Mouse (Mus musculus) frontal cortex, adult (tissue): Measurements from ENCODE around the gene Slc5a11.

Experiments used
- ATAC-seq: cut with Nextera tagmentation; 2 replicates; pipeline ENCODE4 v1.9.2; 2017; ENCODE audit warnings: mild to moderate bottlenecking, moderate library complexity, mixed read lengths; ENCODE audit not compliant: low TSS enrichment

Gene Slc5a11

GRCm38 (mm10) chr7:123211461-123211860 is 3.1 kb upstream of the Slc5a11 start:
- no peak for ATAC-seq

- no peak for ATAC-seq
Measured at GRCm38 (mm10) chr7:123212316-123212715, 2.3 kb upstream of the Slc5a11 start.

- ATAC-seq = no peak
Measured at GRCm38 (mm10) chr7:123215138-123215537, 558 bp downstream of the Slc5a11 start.

- no peak for ATAC-seq
Measured at GRCm38 (mm10) chr7:123217448-123218354, 3.1 kb downstream of the Slc5a11 start.

GRCm38 (mm10) chr7:123218620-123219019 is 4.0 kb downstream of the Slc5a11 start:
- ATAC-seq = peak; percentile 74

GRCm38 (mm10) chr7:123219781-123220632 is 5.4 kb downstream of the Slc5a11 start:
- ATAC-seq = peak; percentile 47; the same call in 1 of the 2 replicates

GRCm38 (mm10) chr7:123220633-123220942 is 6.0 kb downstream of the Slc5a11 start:
- no peak for ATAC-seq

- no peak for ATAC-seq
Measured at GRCm38 (mm10) chr7:123224076-123224475, 9.5 kb downstream of the Slc5a11 start.

GRCm38 (mm10) chr7:123225159-123225558 is 10.6 kb downstream of the Slc5a11 start:
- no peak for ATAC-seq

GRCm38 (mm10) chr7:123235449-123235848 is 20.9 kb downstream of the Slc5a11 start:
- ATAC-seq = no peak

- no peak for ATAC-seq
Measured at GRCm38 (mm10) chr7:123238621-123239020, 24.0 kb downstream of the Slc5a11 start.

GRCm38 (mm10) chr7:123240064-123240463 is 25.5 kb downstream of the Slc5a11 start:
- no peak for ATAC-seq

GRCm38 (mm10) chr7:123242241-123242640 is 27.7 kb downstream of the Slc5a11 start:
- ATAC-seq = no peak

- ATAC-seq = no peak
Measured at GRCm38 (mm10) chr7:123244833-123245232, 30.3 kb downstream of the Slc5a11 start.

GRCm38 (mm10) chr7:123246504-123247084 is 32.0 kb downstream of the Slc5a11 start:
- ATAC-seq = no peak

- no peak for ATAC-seq
Measured at GRCm38 (mm10) chr7:123248166-123248565, 33.6 kb downstream of the Slc5a11 start.

GRCm38 (mm10) chr7:123251343-123251742 is 36.8 kb downstream of the Slc5a11 start:
- ATAC-seq = no peak

- no peak for ATAC-seq
Measured at GRCm38 (mm10) chr7:123253396-123253795, 38.8 kb downstream of the Slc5a11 start.

GRCm38 (mm10) chr7:123254196-123254970 is 39.8 kb downstream of the Slc5a11 start:
- no peak for ATAC-seq

- ATAC-seq = peak; percentile 72
Measured at GRCm38 (mm10) chr7:123258103-123258502, 43.5 kb downstream of the Slc5a11 start.

GRCm38 (mm10) chr7:123273056-123273455 is 58.5 kb downstream of the Slc5a11 start:
- ATAC-seq = no peak

GRCm38 (mm10) chr7:123276568-123276967 is 62.0 kb downstream of the Slc5a11 start:
- ATAC-seq = no peak
